Mouse (Mus musculus): ENCODE results near the gene Gimap4.

GRCm38 (mm10) chr6:48679701-48680100 lies 4.6 kb upstream of the Gimap4 start:
- TF ChIP-seq HCFC1 (IDR thresholded peaks at IDR 0.05; ENCODE audit: borderline replicate concordance, insufficient read depth, low read length) (no peak), MAFK (IDR thresholded peaks at IDR 0.05; ENCODE audit: insufficient read depth, low read depth, low read length) (no peak), CHD2 (IDR thresholded peaks at IDR 0.05; ENCODE audit: low read depth, low read length) (no peak), ZNF384 (IDR thresholded peaks at IDR 0.05; ENCODE audit: low read depth, low read length) (no peak), ZC3H11A (IDR thresholded peaks at IDR 0.05; ENCODE audit: borderline replicate concordance, low read depth, low read length) (no peak)

Data from ES-E14 (cell line).